Mouse (Mus musculus): ENCODE data around the gene Srr.

GRCm38 (mm10) chr11:74956006-74956405 lies 30.3 kb upstream of the Srr start:
- no peak for TF ChIP-seq EP300 (IDR thresholded peaks at IDR 0.05; ENCODE audit: low read depth)
- TF ChIP-seq CTCF (IDR thresholded peaks at IDR 0.05; ENCODE audit: low read depth), result no peak
